ENCODE assay signal across 9 mouse cellular contexts in genomic region chr15:31568581-31568996, GRCm38 (mm10). TPM values are rescaled to one million over a fixed set of nuclear protein-coding genes. Genes with fewer than 3 reads are reported as not detected.
DNase-seq lines count a peak whose midpoint lies in the region; ATAC-seq lines count a peak whose summit lies in the region.
"Had no signal": no experiment of that assay in that cellular context is flagged by ENCODE, and none has a peak within 500 bp of the region (broad histone marks: within the 10 kb centered on the region; RNA-seq: fewer than 3 reads in every experiment).

No protein-coding gene starts in this region.

- WGBS in heart, embryonic 12.5 days, result 7% methylated on average over 12 of the region's 12 CpGs

- peak overlapping the region; percentile 3; the same call in 1 of the 2 replicates for H3K9ac ChIP-seq in heart, embryonic 12.5 days

- no peaks in the 10 kb centered on the region for H3K27me3 ChIP-seq in heart, embryonic 12.5 days (replicated peaks)

- ATAC-seq in heart, embryonic 12.5 days (ENCODE audit: insufficient number of reproducible peaks, low FRiP score), result peak; percentile 88
- ATAC-seq in megakaryocyte-erythroid progenitor cell, adult 5-6 weeks (replicated peaks; ENCODE audit: low FRiP score, low TSS enrichment, poor library complexity, severe bottlenecking), result no peak

- H3K27ac ChIP-seq in heart, embryonic 12.5 days (ENCODE audit: poor library complexity, severe bottlenecking), result peak overlapping the region; percentile 48

- no peaks in the 10 kb centered on the region for H3K9me3 ChIP-seq in heart, embryonic 12.5 days (replicated peaks)

- peak; percentile 52 for DNase-seq in retina, postnatal 1 day
- DNase-seq in retina, embryonic 14.5 days (ENCODE audit: low spot score), result no peak
- DNase-seq in kidney, postnatal 10 days, result peak; percentile 87
- peak; percentile 60 for DNase-seq in lung, postnatal 14 days
- no peak for DNase-seq in thymus, postnatal 25 days
- no peak for DNase-seq in T-cell, adult 2 months (ENCODE audit: low spot score)

- no peaks in the 10 kb centered on the region for H3K36me3 ChIP-seq in heart, embryonic 12.5 days

- peaks cover 16% of the 10 kb centered on the region for H3K4me1 ChIP-seq in heart, embryonic 12.5 days (replicated peaks)

- H3K4me2 ChIP-seq in heart, embryonic 12.5 days, result peak overlapping the region; percentile 51

- peak overlapping the region; percentile 9 for H3K4me3 ChIP-seq in heart, embryonic 12.5 days
- H3K4me3 ChIP-seq: erythroblast, embryonic 14.5 days had no signal

RNA-seq across cellular contexts. Expression of gene Cmbl, which starts 3.4 kb away (rescaled TPM):
- polyA plus RNA-seq in heart, embryonic 12.5 days (2016; fragmentation: Nextera tagmentation; extraction: Ambion mirVana), result 6.6 and 8.0 TPM in 2 replicates
- total RNA-seq in megakaryocyte-erythroid progenitor cell, adult 5-6 weeks (2014; fragmentation: Nextera tagmentation), result not detected in 2 replicates
- total RNA-seq in megakaryocyte-erythroid progenitor cell, adult 5-6 weeks (2017), result not detected in 2 replicates
- polyA plus RNA-seq: erythroblast, embryonic 14.5 days had no signal

RNA-seq across cellular contexts. Expression of gene Cct5, which starts 33.0 kb away (rescaled TPM):
- 397 and 401 TPM in 2 replicates for polyA plus RNA-seq in heart, embryonic 12.5 days (2016; fragmentation: Nextera tagmentation; extraction: Ambion mirVana)
- total RNA-seq in megakaryocyte-erythroid progenitor cell, adult 5-6 weeks (2014; fragmentation: Nextera tagmentation), result 506 and 590 TPM in 2 replicates
- 614 and 625 TPM in 2 replicates for total RNA-seq in megakaryocyte-erythroid progenitor cell, adult 5-6 weeks (2017)

RNA-seq across cellular contexts. Expression of gene Fam173b, which starts 33.1 kb away (rescaled TPM):
- polyA plus RNA-seq in heart, embryonic 12.5 days (2016; fragmentation: Nextera tagmentation; extraction: Ambion mirVana), result 12.7 TPM in 2 replicates
- 15.0 and 22.3 TPM in 2 replicates for total RNA-seq in megakaryocyte-erythroid progenitor cell, adult 5-6 weeks (2014; fragmentation: Nextera tagmentation)
- total RNA-seq in megakaryocyte-erythroid progenitor cell, adult 5-6 weeks (2017), result 5.7 and 11.0 TPM in 2 replicates

RNA-seq across cellular contexts. Expression of gene March6, which starts 37.7 kb away (rescaled TPM):
- polyA plus RNA-seq in heart, embryonic 12.5 days (2016; fragmentation: Nextera tagmentation; extraction: Ambion mirVana), result 41.3 and 41.9 TPM in 2 replicates
- total RNA-seq in megakaryocyte-erythroid progenitor cell, adult 5-6 weeks (2014; fragmentation: Nextera tagmentation), result 57.2 and 60.8 TPM in 2 replicates
- total RNA-seq in megakaryocyte-erythroid progenitor cell, adult 5-6 weeks (2017), result 53.1 and 62.4 TPM in 2 replicates

Comparison
In these comparisons a context has a peak if more than half of its experiments do, and no peak if none do; other contexts are left out.
1. DNase-seq: peak in retina, postnatal 1 day (single experiment), kidney, postnatal 10 days (single experiment) and lung, postnatal 14 days (single experiment); none in retina, embryonic 14.5 days (single experiment), thymus, postnatal 25 days (single experiment) and T-cell, adult 2 months (single experiment).